In genomic region chr13:38605353-38605752, GRCm38 (mm10) we compare ENCODE assay signal across 17 mouse cellular contexts. TPM values are rescaled to one million over a fixed set of nuclear protein-coding genes. Genes with fewer than 3 reads are reported as not detected.
DNase-seq lines count a peak whose midpoint lies in the region; ATAC-seq lines count a peak whose summit lies in the region.
"Had no signal": no experiment of that assay in that cellular context is flagged by ENCODE, and none has a peak within 500 bp of the region (broad histone marks: within the 10 kb centered on the region; RNA-seq: fewer than 3 reads in every experiment).

No protein-coding gene starts in this region.

- no peaks in the 10 kb centered on the region for H3K27me3 ChIP-seq in kidney, embryonic 15.5 days
- H3K27me3 ChIP-seq: forebrain, embryonic 13.5 days; heart, embryonic 15.5 days; hindbrain, embryonic 13.5 days had no signal

- no peak overlapping the region for H3K9ac ChIP-seq in kidney, embryonic 15.5 days
- H3K9ac ChIP-seq: forebrain, embryonic 13.5 days; forebrain, postnatal 0 days; heart, embryonic 15.5 days; hindbrain, embryonic 13.5 days had no signal

- ATAC-seq in kidney, embryonic 15.5 days (replicated peaks; ENCODE audit: low FRiP score) = no peak
- ATAC-seq: forebrain, embryonic 13.5 days; forebrain, postnatal 0 days; hindbrain, postnatal 0 days had no signal

- H3K9me3 ChIP-seq in kidney, embryonic 15.5 days (replicated peaks) = no peaks in the 10 kb centered on the region
- H3K9me3 ChIP-seq: embryonic facial prominence, embryonic 10.5 days; forebrain, embryonic 13.5 days; heart, embryonic 15.5 days; hindbrain, embryonic 13.5 days had no signal

- peak; percentile 78 for DNase-seq in adrenal gland, adult 2 months
- DNase-seq in adrenal gland, postnatal 4 days (ENCODE audit: low spot score in 2 of 2) = no peak
- peak; percentile 32 to 61 for DNase-seq in heart, adult 18-20 months
- DNase-seq in heart, adult 11 months = no peak
- DNase-seq in adrenal gland, postnatal 14 days = peak; percentile 70
- no peak for DNase-seq in kidney, postnatal 14 days
- DNase-seq: cerebellum, adult 18-20 months; forebrain, postnatal 0 days; kidney, adult 11 months had no signal

- WGBS in kidney, embryonic 15.5 days = 80% methylated on average over 6 of the region's 6 CpGs

- H3K4me1 ChIP-seq in kidney, embryonic 15.5 days = no peaks in the 10 kb centered on the region
- H3K4me1 ChIP-seq: embryonic facial prominence, embryonic 10.5 days; forebrain, embryonic 13.5 days had no signal

- H3K4me3 ChIP-seq in kidney, embryonic 15.5 days (replicated peaks) = no peak overlapping the region
- H3K4me3 ChIP-seq: embryonic facial prominence, embryonic 10.5 days; forebrain, embryonic 13.5 days; heart, adult 2 months; heart, embryonic 15.5 days; hindbrain, embryonic 13.5 days had no signal

- peaks cover 20% of the 10 kb centered on the region; the same call in 1 of the 2 replicates for H3K36me3 ChIP-seq in kidney, embryonic 15.5 days
- H3K36me3 ChIP-seq: heart, embryonic 15.5 days had no signal

- no peak overlapping the region for H3K27ac ChIP-seq in kidney, embryonic 15.5 days
- H3K27ac ChIP-seq: embryonic facial prominence, embryonic 10.5 days; forebrain, embryonic 13.5 days; heart, adult 2 months; heart, embryonic 15.5 days; hindbrain, embryonic 13.5 days; hindbrain, postnatal 0 days had no signal

- no peak overlapping the region for H3K4me2 ChIP-seq in kidney, embryonic 15.5 days
- H3K4me2 ChIP-seq: forebrain, embryonic 13.5 days; heart, embryonic 11.5 days; heart, embryonic 15.5 days; hindbrain, embryonic 13.5 days had no signal

RNA-seq across cellular contexts. Expression of gene Bloc1s5, which starts 29.6 kb away (rescaled TPM):
- 10 to 100 TPM; 18.3 to 25.2 TPM for total RNA-seq in adrenal gland, adult 2 months (2021)
- polyA plus RNA-seq in adrenal gland, adult 2 months (2012; rRNA removed) = 5.3 and 5.9 TPM in 2 replicates
- total RNA-seq in adrenal gland, postnatal 4 days (2021) = 10 to 100 TPM; 22.3 to 23.9 TPM
- 10 to 100 TPM; 12.7 to 13.0 TPM for total RNA-seq in heart, adult 18-20 months (2021)
- 13.8 and 17.9 TPM in 2 replicates for total RNA-seq in adrenal gland, postnatal 14 days (2021)
- polyA plus RNA-seq in kidney, embryonic 15.5 days (2015; fragmentation: Nextera tagmentation; extraction: Ambion mirVana) = 20.1 and 20.5 TPM in 2 replicates

RNA-seq across cellular contexts. Expression of gene Eef1e1, which starts 53.5 kb away (rescaled TPM):
- 10 to 100 TPM; 32.0 to 39.7 TPM for total RNA-seq in adrenal gland, adult 2 months (2021)
- polyA plus RNA-seq in adrenal gland, adult 2 months (2012; rRNA removed) = 1.5 and 1.7 TPM in 2 replicates
- 10 to 100 TPM; 34.5 to 35.4 TPM for total RNA-seq in adrenal gland, postnatal 4 days (2021)
- 10 to 100 TPM in 1 of 2 experiments, 1 to 10 TPM in 1; 9.3 to 14.2 TPM for total RNA-seq in heart, adult 18-20 months (2021)
- 31.8 and 41.2 TPM in 2 replicates for total RNA-seq in adrenal gland, postnatal 14 days (2021)
- polyA plus RNA-seq in kidney, embryonic 15.5 days (2015; fragmentation: Nextera tagmentation; extraction: Ambion mirVana) = 53.9 and 55.7 TPM in 2 replicates

Comparison
In these comparisons a context has a peak if more than half of its experiments do, and no peak if none do; other contexts are left out.
1. DNase-seq: peak in adrenal gland, adult 2 months (single experiment), heart, adult 18-20 months (2 of 2) and adrenal gland, postnatal 14 days (single experiment); none in adrenal gland, postnatal 4 days (0 of 2), heart, adult 11 months (single experiment) and kidney, postnatal 14 days (single experiment).